Mouse (Mus musculus) lung, embryonic 14.5 days (tissue): ENCODE data around the gene Frmd4a. TPM values are rescaled to one million over a fixed set of nuclear protein-coding genes. Genes with fewer than 3 reads are reported as not detected.

ENCODE experiments used
- ATAC-seq: fragments of 200-750 bp; cut with Nextera tagmentation; 2 replicates; pipeline ENCODE4 v1.8.0; 2017; ENCODE audit warnings: mild to moderate bottlenecking, moderate TSS enrichment, moderate library complexity; ENCODE audit not compliant: insufficient read depth
- DNase-seq: peaks from one replicate; pipeline ENCODE4 v3.0.0-alpha.2; 2015
- H3K27ac ChIP-seq: fragments of 300-500 bp; sonication (generic); 2 replicates; pipeline ENCODE4 v1.5.1; 2014; ENCODE audit warnings: low read depth, mild to moderate bottlenecking, moderate library complexity
- H3K27me3 ChIP-seq: fragments of 300-500 bp; sonication (generic); 2 replicates; pipeline ENCODE4 v1.6.1; 2014; ENCODE audit warnings: low read length, control low read depth; ENCODE audit not compliant: insufficient read depth
- H3K36me3 ChIP-seq: fragments of 300-500 bp; sonication (generic); 2 replicates; pipeline ENCODE4 v1.6.1; 2014; ENCODE audit warnings: control low read depth; ENCODE audit not compliant: insufficient read depth
- H3K4me1 ChIP-seq: fragments of 300-500 bp; sonication (generic); 2 replicates; pipeline ENCODE4 v1.6.1; 2014; ENCODE audit warnings: antibody characterized with exemption, control low read depth; ENCODE audit not compliant: insufficient read depth
- H3K4me2 ChIP-seq: fragments of 300-500 bp; sonication (generic); 2 replicates; pipeline ENCODE4 v1.6.1; 2014; ENCODE audit warnings: mild to moderate bottlenecking
- H3K4me3 ChIP-seq: fragments of 300-500 bp; sonication (generic); 2 replicates; pipeline ENCODE4 v1.5.1; 2014; ENCODE audit warnings: low read depth, low read length
- H3K9ac ChIP-seq: fragments of 300-500 bp; sonication (generic); 2 replicates; pipeline ENCODE4 v1.6.1; 2014
- H3K9me3 ChIP-seq: fragments of 300-500 bp; sonication (generic); 2 replicates; pipeline ENCODE4 v1.6.1; 2016; ENCODE audit warnings: low read depth, low read length, control low read depth
- CTCF ChIP-seq: IDR thresholded peaks from 2 replicates; pipeline ENCODE4 v1.5.1; 2016; ENCODE audit warnings: antibody characterized with exemption, low read depth
- WGBS: fragments of 180-500 bp; shearing (Covaris S2); extraction: QIAGEN DNeasy Blood & Tissue Kit; methylation state at CpG from one replicate; pipeline ENCODE4 v1.1.7; 2014; 5-methylcytosine and 5-hydroxymethylcytosine counted together
- polyA plus RNA-seq: library from polyadenylated mRNA; unstranded; fragments of >200 nt; fragmentation: Nextera tagmentation; extraction: Ambion mirVana; gene quantifications from 2 replicates; pipeline ENCODE4 v1.2.1, GENCODE M21; 2014

The Frmd4a gene
- polyA plus RNA-seq, 1 experiment from 2014 or later: 37.1 TPM

DNA sequence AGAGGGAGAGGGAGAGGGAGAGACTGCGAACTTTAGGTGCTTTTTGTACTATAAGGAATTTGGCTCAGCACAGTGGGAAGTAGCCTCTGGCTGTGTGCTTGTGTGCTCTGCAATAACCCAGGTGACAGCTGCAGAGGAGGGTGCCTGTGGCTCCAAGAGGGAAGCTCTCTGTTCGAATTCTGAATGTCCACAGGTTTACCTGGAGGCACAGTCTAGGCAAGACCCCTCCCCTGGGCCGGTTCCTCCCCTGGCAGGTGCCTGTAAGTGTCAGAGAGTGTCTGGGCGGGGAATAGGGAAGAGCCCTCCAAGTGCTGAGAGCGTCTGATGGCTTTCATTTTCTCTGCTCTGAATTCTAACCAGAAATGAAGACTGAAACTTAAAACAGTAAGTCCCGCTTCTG lies 371.8 kb downstream of the Frmd4a start:
- no peak for TF ChIP-seq CTCF
- Histone ChIP-seq H3K4me2 (peak overlapping the region; percentile 50), H3K4me1 (no peaks in the 10 kb centered on the region), H3K9ac (no peak overlapping the region), H3K4me3 (0 out of 2 replicates have a peak overlapping the region, but pooled peaks have one; percentile 8), H3K27ac (no peak overlapping the region), H3K9me3 (no peaks in the 10 kb centered on the region), H3K27me3 (no peaks in the 10 kb centered on the region), H3K36me3 (no peaks in the 10 kb centered on the region)
- DNase-seq (peak; percentile 12), ATAC-seq (no peak)
- WGBS: 37% methylated on average over 6 of the region's 6 CpGs

GRCm38 (mm10) chr2:4391091-4391490 lies 373.6 kb downstream of the Frmd4a start:
- no peak overlapping the region for H3K4me2 ChIP-seq
- H3K27me3 ChIP-seq: no peaks in the 10 kb centered on the region
- no peaks in the 10 kb centered on the region for H3K9me3 ChIP-seq
- ATAC-seq (no peak), DNase-seq (no peak)
- H3K9ac ChIP-seq: no peak overlapping the region
- 77% methylated on average over 4 of the region's 4 CpGs for WGBS
- H3K27ac ChIP-seq: peak overlapping the region; percentile 26; the same call in 1 of the 2 replicates
- H3K4me1 ChIP-seq: no peaks in the 10 kb centered on the region
- no peak overlapping the region for H3K4me3 ChIP-seq
- no peaks in the 10 kb centered on the region for H3K36me3 ChIP-seq
- no peak for TF ChIP-seq CTCF

- Histone ChIP-seq H3K9ac (no peak overlapping the region), H3K4me2 (peak overlapping the region; percentile 27), H3K27me3 (no peaks in the 10 kb centered on the region)
These were observed 374.2 kb downstream of the Frmd4a start for GRCm38 (mm10) chr2:4391678-4392085.

DNA sequence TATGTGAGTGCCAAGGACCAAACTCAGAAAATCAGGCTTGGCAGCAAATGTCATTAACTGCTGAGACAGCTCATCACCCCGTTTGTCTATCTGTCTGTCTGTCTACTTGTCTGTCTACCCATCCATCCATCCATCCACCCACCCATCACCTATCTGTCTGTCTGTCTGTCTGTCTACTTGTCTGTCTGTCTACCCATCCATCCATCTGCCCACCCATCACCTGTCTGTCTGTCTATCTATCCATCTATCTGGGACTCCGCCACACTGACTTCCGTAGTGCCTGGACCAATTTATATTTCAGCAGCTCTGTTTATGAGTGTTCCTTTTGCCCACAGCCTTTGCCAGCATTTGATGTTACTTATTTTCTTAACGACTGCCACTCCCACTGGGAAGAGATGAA lies 375.5 kb downstream of the Frmd4a start:
- Histone ChIP-seq H3K36me3 (no peaks in the 10 kb centered on the region), H3K9me3 (no peaks in the 10 kb centered on the region), H3K4me3 (no peak overlapping the region), H3K27me3 (no peaks in the 10 kb centered on the region), H3K9ac (no peak overlapping the region), H3K27ac (no peak overlapping the region), H3K4me1 (no peaks in the 10 kb centered on the region), H3K4me2 (no peak overlapping the region)
- TF ChIP-seq CTCF: no peak
- no peak for ATAC-seq
- WGBS: 90% methylated on average over 4 of the region's 4 CpGs
- DNase-seq: no peak

More at GRCm38 (mm10) chr2:4391678-4392085, 374.2 kb downstream of the Frmd4a start:
- ATAC-seq: peak; percentile 55; the same call in 1 of the 2 replicates
- TF ChIP-seq CTCF: no peak
- 21% methylated on average over 7 of the region's 7 CpGs for WGBS
- DNase-seq: peak; percentile 74
- H3K4me3 ChIP-seq: no peak overlapping the region
- H3K9me3 ChIP-seq: no peaks in the 10 kb centered on the region
- peak overlapping the region; percentile 26; the same call in 1 of the 2 replicates for H3K27ac ChIP-seq
- no peaks in the 10 kb centered on the region for H3K4me1 ChIP-seq
- H3K36me3 ChIP-seq: no peaks in the 10 kb centered on the region

DNA sequence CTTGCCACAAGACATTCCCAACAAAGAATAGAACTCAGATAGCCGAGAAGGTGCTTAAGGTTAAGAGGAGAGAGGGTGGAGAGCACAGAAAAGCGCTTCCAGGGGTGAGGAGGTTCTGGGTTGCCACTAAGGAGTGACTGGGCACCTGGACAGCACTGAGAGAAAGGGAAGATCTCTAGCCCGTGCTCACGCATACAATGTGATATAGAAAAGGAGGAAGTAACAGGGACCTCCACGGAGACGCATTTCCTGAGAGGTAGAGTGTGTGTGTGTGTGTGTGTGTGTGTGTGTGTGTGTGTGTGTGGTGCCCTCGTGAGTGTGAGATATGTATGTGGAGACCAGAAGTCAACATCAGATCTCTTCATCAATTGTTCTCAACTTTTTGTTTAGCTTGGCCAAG lies 377.1 kb downstream of the Frmd4a start:
- 74% methylated on average over 7 of the region's 7 CpGs for WGBS
- Histone ChIP-seq H3K4me3 (no peak overlapping the region), H3K4me2 (no peak overlapping the region), H3K9ac (no peak overlapping the region), H3K4me1 (no peaks in the 10 kb centered on the region), H3K9me3 (no peaks in the 10 kb centered on the region), H3K27me3 (no peaks in the 10 kb centered on the region), H3K36me3 (no peaks in the 10 kb centered on the region), H3K27ac (no peak overlapping the region)
- ATAC-seq: no peak
- no peak for TF ChIP-seq CTCF
- no peak for DNase-seq

DNA sequence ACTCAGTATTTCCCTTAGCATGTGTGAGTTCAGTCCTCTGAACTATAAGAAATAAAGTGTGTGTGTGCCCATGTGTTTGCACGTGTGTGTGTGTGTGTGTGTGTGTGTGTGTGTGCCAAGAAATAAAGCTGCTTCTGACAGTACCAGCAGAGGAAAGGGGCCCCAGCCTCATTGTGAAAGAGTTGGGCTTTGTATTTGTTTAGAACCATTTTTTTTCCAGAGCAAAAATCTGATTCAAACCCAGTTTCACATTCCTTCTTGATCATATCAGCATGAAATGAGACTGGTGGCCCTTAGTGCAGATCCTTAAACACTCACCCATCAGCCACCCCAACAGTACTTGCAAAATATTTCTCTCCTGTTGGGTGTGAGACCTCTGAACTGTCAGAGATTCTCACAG lies 382.2 kb downstream of the Frmd4a start:
- Histone ChIP-seq H3K4me1 (peaks cover 4% of the 10 kb centered on the region), H3K27ac (peak overlapping the region; percentile 71; the same call in 1 of the 2 replicates), H3K9me3 (no peaks in the 10 kb centered on the region), H3K4me2 (no peak overlapping the region), H3K27me3 (no peaks in the 10 kb centered on the region), H3K4me3 (no peak overlapping the region), H3K36me3 (no peaks in the 10 kb centered on the region), H3K9ac (no peak overlapping the region)
- no peak for TF ChIP-seq CTCF
- no peak for ATAC-seq
- peak; percentile 48 for DNase-seq
- WGBS: 24% methylated on average over 1 of the region's 1 CpGs

DNA sequence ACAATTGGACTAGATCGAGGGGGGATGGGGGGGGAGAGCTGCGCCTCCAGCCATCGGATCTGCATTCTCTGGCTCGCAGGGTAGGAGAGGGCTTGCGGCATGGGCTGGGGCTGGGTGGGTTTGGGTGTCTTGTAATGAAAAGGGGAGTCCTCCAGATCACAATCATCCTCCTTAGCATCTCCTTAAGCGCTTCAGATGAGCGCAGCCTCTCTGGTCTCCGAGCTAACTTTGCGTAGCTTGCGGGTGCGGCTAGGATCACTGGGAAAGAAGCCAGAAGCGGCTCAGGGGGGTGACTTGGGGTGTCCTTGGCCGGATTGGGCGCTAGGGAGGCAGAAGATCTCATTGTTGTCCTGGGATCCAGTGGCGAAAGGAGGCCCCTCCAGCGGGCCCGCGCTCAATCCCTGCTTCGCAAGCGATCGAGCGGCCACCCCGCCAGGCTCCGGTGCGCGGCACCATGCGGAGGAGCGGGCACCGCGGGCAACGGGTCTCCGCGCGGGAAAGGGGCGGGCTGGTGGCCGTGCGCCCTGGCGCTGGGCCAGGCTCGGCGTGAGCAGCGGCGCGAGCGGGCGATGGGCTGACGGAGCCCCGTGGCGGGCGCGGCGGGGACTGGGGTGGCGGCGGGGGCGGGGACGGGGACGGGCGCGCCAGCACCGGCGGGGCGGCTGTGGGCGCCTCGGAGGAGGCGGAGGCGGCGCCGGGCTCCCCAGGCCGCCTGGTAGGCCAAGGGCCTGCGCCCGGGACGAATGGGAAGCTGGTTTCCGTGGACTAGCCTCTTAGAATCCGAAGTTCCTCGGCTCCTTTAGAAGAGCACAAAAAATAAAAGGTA lies 383.5 kb downstream of the Frmd4a start:
- peak overlapping the region; percentile 94 for H3K27ac ChIP-seq
- H3K4me1 ChIP-seq: peaks cover 4% of the 10 kb centered on the region
- H3K9me3 ChIP-seq: no peaks in the 10 kb centered on the region
- H3K4me2 ChIP-seq: peak overlapping the region; percentile 85
- H3K4me3 ChIP-seq: peak overlapping the region; percentile 67
- no peaks in the 10 kb centered on the region for H3K27me3 ChIP-seq
- peak overlapping the region; percentile 86 for H3K9ac ChIP-seq
- DNase-seq (peak; percentile 81), ATAC-seq (peak; percentile 78)
- H3K36me3 ChIP-seq: no peaks in the 10 kb centered on the region
- WGBS: under 1% methylated on average over 68 of the region's 74 CpGs
- no peak for TF ChIP-seq CTCF
